Comparison of ENCODE assay signal across 29 mouse cellular contexts in the genomic region with DNA sequence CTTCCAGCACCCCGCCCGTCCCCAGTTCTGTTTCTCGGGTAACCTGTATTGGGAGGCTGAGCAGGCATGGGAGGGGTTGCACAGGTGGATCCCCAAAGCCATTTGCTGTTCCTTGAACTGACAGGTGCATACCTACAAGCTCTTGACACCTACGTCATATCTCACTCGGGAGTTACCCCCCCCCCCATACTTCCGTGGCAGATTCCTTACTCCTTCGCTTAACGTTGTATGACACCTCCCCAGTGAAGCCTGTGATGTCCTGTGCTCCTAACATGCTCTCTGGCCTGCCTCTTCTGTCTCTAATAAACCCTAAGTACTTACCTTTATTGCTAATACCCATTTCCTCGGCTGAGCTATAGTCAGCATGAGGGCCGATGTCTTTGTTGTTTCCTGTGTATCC.
"Had no signal": no experiment of that assay in that cellular context is flagged by ENCODE, and none has a peak within 500 bp of the region (broad histone marks: within the 10 kb centered on the region; RNA-seq: fewer than 3 reads in every experiment).

No protein-coding gene starts in this region.

- H3K4me1 ChIP-seq: liver, embryonic 15.5 days; midbrain, embryonic 10.5 days; midbrain, embryonic 15.5 days had no signal

- H3K27ac ChIP-seq: limb, embryonic 10.5 days; limb, embryonic 12.5 days; limb, embryonic 13.5 days; limb, embryonic 15.5 days; liver, embryonic 12.5 days; liver, embryonic 13.5 days; liver, embryonic 14.5 days; liver, embryonic 15.5 days; lung, embryonic 15.5 days; macrophage; midbrain, embryonic 10.5 days; midbrain, embryonic 12.5 days; midbrain, embryonic 13.5 days; midbrain, embryonic 15.5 days; neural tube, embryonic 12.5 days; neural tube, embryonic 13.5 days had no signal

- H3K27me3 ChIP-seq: limb, embryonic 12.5 days; limb, embryonic 13.5 days; limb, embryonic 15.5 days; liver, embryonic 12.5 days; liver, embryonic 13.5 days; liver, embryonic 15.5 days; lung, embryonic 15.5 days; megakaryocyte, embryonic 14.5 days; midbrain, embryonic 12.5 days; midbrain, embryonic 13.5 days; midbrain, embryonic 15.5 days; neural tube, embryonic 12.5 days; neural tube, embryonic 13.5 days had no signal

- H3K36me3 ChIP-seq: limb, embryonic 15.5 days; liver, embryonic 13.5 days; liver, embryonic 15.5 days had no signal

- DNase-seq: left cerebral cortex, postnatal 4 days; liver; liver, embryonic 13.5 days; liver, postnatal 0 days; lung, adult 18-20 months; lung, adult 2 months; lung, embryonic 14.5 days; lung, postnatal 10 days; lung, postnatal 14 days; lung, postnatal 36 days; lung, postnatal 4 days; midbrain, embryonic 14.5 days had no signal

- H3K9me3 ChIP-seq: limb, embryonic 10.5 days; limb, embryonic 12.5 days; limb, embryonic 13.5 days; limb, embryonic 15.5 days; liver, embryonic 12.5 days; liver, embryonic 13.5 days; liver, embryonic 15.5 days; lung, embryonic 15.5 days; megakaryocyte, embryonic 14.5 days; midbrain, embryonic 10.5 days; midbrain, embryonic 12.5 days; midbrain, embryonic 13.5 days; midbrain, embryonic 15.5 days; neural tube, embryonic 12.5 days; neural tube, embryonic 13.5 days had no signal

- H3K4me3 ChIP-seq: limb, embryonic 10.5 days; limb, embryonic 12.5 days; limb, embryonic 13.5 days; limb, embryonic 15.5 days; liver, embryonic 12.5 days; liver, embryonic 13.5 days; liver, embryonic 15.5 days; lung, embryonic 15.5 days; megakaryocyte, embryonic 14.5 days; midbrain, embryonic 10.5 days; midbrain, embryonic 12.5 days; midbrain, embryonic 13.5 days; midbrain, embryonic 15.5 days; myocyte; neural tube, embryonic 12.5 days; neural tube, embryonic 13.5 days had no signal
